10 mouse cellular contexts compared by ENCODE assay signal in the genomic region with DNA sequence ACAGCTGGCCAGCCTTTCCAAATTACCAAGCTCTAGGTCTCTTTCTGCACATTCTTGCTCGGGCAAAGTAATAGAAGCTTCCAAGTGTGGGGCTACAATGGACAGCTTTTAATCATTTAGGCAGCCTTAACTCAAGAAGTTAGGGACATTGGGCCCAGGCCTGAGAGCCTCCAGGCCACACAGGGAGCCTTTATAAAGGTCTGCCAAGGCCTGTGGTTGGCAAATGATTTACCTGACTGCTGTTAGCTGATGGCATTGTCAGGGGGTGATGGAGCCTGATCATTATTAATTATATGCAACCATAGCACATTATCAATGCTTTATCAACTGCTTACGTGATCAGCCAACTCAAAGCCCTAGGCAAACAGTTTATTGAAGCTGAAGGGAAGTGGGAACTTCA. TPM values are rescaled to one million over a fixed set of nuclear protein-coding genes. Genes with fewer than 3 reads are reported as not detected.
DNase-seq lines count a peak whose midpoint lies in the region; ATAC-seq and TF ChIP-seq lines count a peak whose summit lies in the region.
"Had no signal": no experiment of that assay in that cellular context is flagged by ENCODE, and none has a peak within 500 bp of the region (broad histone marks: within the 10 kb centered on the region; RNA-seq: fewer than 3 reads in every experiment).

No protein-coding gene starts in this region.

- ATAC-seq in heart, postnatal 0 days (ENCODE audit: insufficient read depth, low read depth), result no peak
- ATAC-seq in embryonic facial prominence, embryonic 15.5 days (ENCODE audit: insufficient number of reproducible peaks, low FRiP score, low TSS enrichment, low read depth), result no peak
- ATAC-seq in limb, embryonic 15.5 days (ENCODE audit: insufficient number of reproducible peaks, low FRiP score, low TSS enrichment, low read depth), result no peak

- DNase-seq in heart, postnatal 0 days (ENCODE audit: low spot score), result no peak
- DNase-seq in heart, postnatal 25 days (ENCODE audit: low spot score), result no peak
- DNase-seq in kidney, adult 9 months, result peak; percentile 82
- no peak for DNase-seq in left cerebral cortex, postnatal 14 days (ENCODE audit: low spot score in 2 of 2)
- DNase-seq in layer of hippocampus, postnatal 14 days (ENCODE audit: low spot score in 2 of 2), result no peak
- DNase-seq: right cerebral cortex, postnatal 14 days had no signal

- no peaks in the 10 kb centered on the region for H3K9me3 ChIP-seq in heart, postnatal 0 days (replicated peaks; ENCODE audit: control insufficient read depth, low read length)
- no peaks in the 10 kb centered on the region for H3K9me3 ChIP-seq in embryonic facial prominence, embryonic 15.5 days (replicated peaks)
- no peaks in the 10 kb centered on the region for H3K9me3 ChIP-seq in limb, embryonic 15.5 days
- H3K9me3 ChIP-seq: forebrain, embryonic 10.5 days had no signal

- H3K27me3 ChIP-seq in heart, postnatal 0 days (ENCODE audit: control insufficient read depth, insufficient read depth, low read length), result no peaks in the 10 kb centered on the region
- no peaks in the 10 kb centered on the region for H3K27me3 ChIP-seq in embryonic facial prominence, embryonic 15.5 days
- no peaks in the 10 kb centered on the region for H3K27me3 ChIP-seq in limb, embryonic 15.5 days
- H3K27me3 ChIP-seq: CH12.LX had no signal

- 63% methylated on average over 2 of the region's 2 CpGs for WGBS in heart, postnatal 0 days
- 62% methylated on average over 2 of the region's 2 CpGs for WGBS in embryonic facial prominence, embryonic 15.5 days
- 58% methylated on average over 2 of the region's 2 CpGs for WGBS in limb, embryonic 15.5 days

- no peak overlapping the region for H3K4me3 ChIP-seq in heart, postnatal 0 days (ENCODE audit: low read depth, low read length)
- H3K4me3 ChIP-seq in embryonic facial prominence, embryonic 15.5 days (replicated peaks), result no peak overlapping the region
- no peak overlapping the region for H3K4me3 ChIP-seq in limb, embryonic 15.5 days
- H3K4me3 ChIP-seq: forebrain, embryonic 10.5 days had no signal

- H3K27ac ChIP-seq in heart, postnatal 0 days (ENCODE audit: low read depth), result peak overlapping the region; percentile 96
- H3K27ac ChIP-seq in embryonic facial prominence, embryonic 15.5 days (replicated peaks), result peak overlapping the region; percentile 12; the same call in 1 of the 2 replicates
- H3K27ac ChIP-seq in limb, embryonic 15.5 days, result peak overlapping the region; percentile 76
- H3K27ac ChIP-seq: forebrain, embryonic 10.5 days had no signal

- TF ChIP-seq CTCF in heart, postnatal 0 days (IDR thresholded peaks at IDR 0.05; ENCODE audit: low read depth), result no peak

- 0 out of 2 replicates have a peak, but pooled peaks cover 4% of the 10 kb centered on the region for H3K36me3 ChIP-seq in heart, postnatal 0 days (replicated peaks; ENCODE audit: control insufficient read depth, insufficient read depth, low read length)
- H3K36me3 ChIP-seq in embryonic facial prominence, embryonic 15.5 days, result no peaks in the 10 kb centered on the region
- H3K36me3 ChIP-seq in limb, embryonic 15.5 days, result peaks cover 2% of the 10 kb centered on the region; the same call in 1 of the 2 replicates
- H3K36me3 ChIP-seq: forebrain, embryonic 10.5 days had no signal

- no peak overlapping the region for H3K9ac ChIP-seq in heart, postnatal 0 days (replicated peaks; ENCODE audit: low read depth, low read length)
- no peak overlapping the region for H3K9ac ChIP-seq in embryonic facial prominence, embryonic 15.5 days
- no peak overlapping the region for H3K9ac ChIP-seq in limb, embryonic 15.5 days

- no peak overlapping the region for H3K4me2 ChIP-seq in heart, postnatal 0 days (ENCODE audit: low read depth, low read length)
- no peak overlapping the region for H3K4me2 ChIP-seq in embryonic facial prominence, embryonic 15.5 days (replicated peaks)
- H3K4me2 ChIP-seq in limb, embryonic 15.5 days, result no peak overlapping the region

- intact Hi-C loops in heart, postnatal 25 days (cut with DNase I), result no loop called here
- intact Hi-C loops in left cerebral cortex, postnatal 14 days (cut with DNase I), result no loop called here

- H3K4me1 ChIP-seq in heart, postnatal 0 days (ENCODE audit: control insufficient read depth, insufficient read depth), result peaks cover 99% of the 10 kb centered on the region
- peaks cover 62% of the 10 kb centered on the region for H3K4me1 ChIP-seq in embryonic facial prominence, embryonic 15.5 days
- H3K4me1 ChIP-seq in limb, embryonic 15.5 days, result peaks cover 68% of the 10 kb centered on the region

- TF ChIP-seq EP300 in heart, postnatal 0 days (IDR thresholded peaks at IDR 0.05; ENCODE audit: low read depth), result no peak

RNA-seq across cellular contexts. Expression of a gene that starts 33.2 kb away (rescaled TPM):
- 16.3 and 18.4 TPM in 2 replicates for total RNA-seq in heart, postnatal 0 days (2014; rRNA removed; ENCODE audit: low replicate concordance)
- 16.1 and 17.8 TPM in 2 replicates for polyA plus RNA-seq in heart, postnatal 0 days (2015; fragmentation: Nextera tagmentation; extraction: Ambion mirVana)
- 10 to 100 TPM; 16.2 to 35.4 TPM for total RNA-seq in heart, postnatal 25 days (2021)
- 8.0 and 8.8 TPM in 2 replicates for polyA plus RNA-seq in embryonic facial prominence, embryonic 15.5 days (2015; fragmentation: Nextera tagmentation; extraction: Ambion mirVana)
- 7.9 and 8.5 TPM in 2 replicates for polyA plus RNA-seq in limb, embryonic 15.5 days (2015; fragmentation: Nextera tagmentation; extraction: Ambion mirVana)
- total RNA-seq in left cerebral cortex, postnatal 14 days (2021), result 10 to 100 TPM; 37.9 to 41.1 TPM
- total RNA-seq in layer of hippocampus, postnatal 14 days (2021), result 10 to 100 TPM; 20.5 to 21.9 TPM

Comparison
In these comparisons a context has a peak if more than half of its experiments do, and no peak if none do; other contexts are left out.
1. H3K27ac ChIP-seq: peak in every context shown above with its lines; median percentile 96 in heart, postnatal 0 days; 76 in limb, embryonic 15.5 days; 12 in embryonic facial prominence, embryonic 15.5 days.